Mouse (Mus musculus) liver, postnatal 0 days (tissue): ENCODE results near the gene Tra2b.
A peak's percentile ranks its signal among the peaks of the same experiment; 100 is the strongest.

Source experiments
- CTCF ChIP-seq: sonication (generic); IDR thresholded peaks from 2 replicates; pipeline ENCODE4 v1.5.1; 2016; ENCODE audit warnings: antibody characterized with exemption, low read depth
- EP300 ChIP-seq: IDR thresholded peaks from 2 replicates; pipeline ENCODE4 v1.6.1; 2016; ENCODE audit warnings: antibody characterized with exemption, low read depth, mild to moderate bottlenecking

DNA sequence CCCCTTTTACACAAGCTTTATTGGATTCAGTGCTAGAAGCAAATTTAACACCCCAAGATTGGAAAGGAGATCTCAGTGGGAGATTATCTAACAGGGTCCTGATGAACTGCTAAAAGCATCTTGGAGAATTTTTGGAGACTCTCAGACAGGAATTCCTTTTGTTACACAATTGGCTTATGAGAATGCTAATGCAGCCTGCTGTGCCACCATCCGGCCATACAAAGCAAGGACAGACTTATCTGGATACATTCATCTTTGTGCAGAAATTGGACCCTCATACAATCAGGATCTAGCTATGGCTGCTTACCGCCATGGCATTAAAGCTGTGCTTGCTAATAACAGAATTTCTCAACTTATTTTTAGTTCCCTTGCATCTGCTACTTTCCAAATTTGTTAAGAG lies 23.8 kb upstream of the Tra2b start:
- TF ChIP-seq CTCF (peak; percentile 20; the same call in 1 of the 2 replicates), EP300 (no peak)
